Mouse (Mus musculus) embryonic fibroblast, embryonic 13.5 days (primary cell): Measurements from ENCODE around the gene Mtmr3.

Source experiments
- CTCF ChIP-seq: IDR thresholded peaks from 2 replicates; pipeline ENCODE4 v1.5.1; 2011; ENCODE audit warnings: mild to moderate bottlenecking, control low read depth, low read length, moderate library complexity, borderline replicate concordance; ENCODE audit not compliant: insufficient read depth
- POLR2A ChIP-seq: IDR thresholded peaks from 2 replicates; pipeline ENCODE4 v1.6.1; 2011; ENCODE audit warnings: low read depth, mild to moderate bottlenecking, control low read depth, low read length, moderate library complexity

DNA sequence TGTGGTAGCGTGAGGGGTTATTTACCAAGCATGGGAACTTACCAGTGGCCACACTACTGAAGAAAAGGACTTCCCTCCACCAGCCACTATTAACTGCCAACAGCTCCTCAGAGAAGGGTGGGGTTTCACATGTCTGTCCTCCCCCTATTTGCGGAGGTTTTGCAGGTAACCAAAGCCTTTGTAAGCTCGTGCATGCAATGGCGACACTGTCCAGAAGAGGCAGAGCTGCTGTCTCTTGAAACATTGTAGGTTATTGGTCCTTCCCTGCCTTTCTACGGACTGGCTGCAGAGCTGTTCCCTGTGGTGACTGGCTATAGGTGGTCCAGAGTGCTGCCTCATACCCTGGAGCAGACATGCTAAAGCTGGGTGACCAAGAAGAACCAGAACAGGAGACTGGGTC is 125.6 kb downstream of the Mtmr3 start:
- TF ChIP-seq CTCF (no peak), POLR2A (no peak)
